Mouse (Mus musculus) left cerebral cortex, adult 8-10 months (tissue): ENCODE measurements around the gene Cntrl. TPM values are rescaled to one million over a fixed set of nuclear protein-coding genes. Genes with fewer than 3 reads are reported as not detected.

ENCODE experiments used
- DNase-seq, 2 experiments: peaks; one replicate each; pipeline ENCODE4 v3.0.0; 2022; ENCODE audit warnings: low spot score in 2 of 2
- total RNA-seq, 4 experiments: library from RNA; stranded (reverse); gene quantifications; 2 replicates each; pipeline ENCODE4 v1.2.4; 2022

The Cntrl gene
- total RNA-seq, 4 experiments from 2014 or later, result 8.6 to 11.0 (median 10.8) TPM

DNA sequence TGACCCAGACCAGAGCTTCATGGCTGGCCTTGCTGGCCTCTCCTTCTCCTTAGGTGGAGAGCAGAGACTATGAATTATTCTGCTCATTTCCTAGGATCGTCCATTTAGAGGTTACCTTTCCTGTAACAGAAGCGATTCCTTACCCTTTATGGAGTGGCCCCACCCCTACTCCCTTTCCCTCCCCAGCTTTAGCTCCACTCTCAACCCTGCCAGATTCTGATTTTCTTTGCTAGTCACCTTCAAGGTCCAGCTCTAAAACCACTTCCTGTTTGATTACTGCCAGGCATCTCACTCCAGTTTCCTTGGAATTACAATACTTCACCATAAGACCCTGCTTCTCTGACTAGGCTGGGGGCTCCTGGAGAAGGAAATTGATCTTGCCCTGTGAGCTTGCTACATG lies 107.4 kb downstream of the Cntrl start:
- DNase-seq, result no peak

DNA sequence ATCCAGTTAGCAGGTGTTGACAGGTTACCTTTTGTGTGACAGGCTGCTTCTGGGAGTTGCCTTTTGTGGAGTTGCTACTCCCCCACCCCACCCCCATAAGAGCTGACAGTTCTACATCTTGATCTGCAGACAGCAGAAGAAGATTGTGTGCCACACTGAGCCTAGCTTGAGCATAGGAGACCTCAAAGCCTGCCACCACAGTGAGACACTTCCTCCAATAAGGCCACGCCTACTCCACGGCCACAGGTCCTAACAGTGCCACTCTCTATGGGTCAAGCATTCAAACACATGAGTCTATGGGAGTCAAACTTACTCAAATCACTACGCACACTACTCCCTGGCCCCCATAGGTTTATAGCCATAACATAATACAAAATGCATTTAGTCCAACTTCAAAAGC lies 109.4 kb downstream of the Cntrl start:
- no peak for DNase-seq

GRCm38 (mm10) chr2:35222822-35223391 lies 113.6 kb downstream of the Cntrl start:
- DNase-seq, result no peak

GRCm38 (mm10) chr2:35224285-35224684 lies 115.0 kb downstream of the Cntrl start:
- no peak for DNase-seq

DNA sequence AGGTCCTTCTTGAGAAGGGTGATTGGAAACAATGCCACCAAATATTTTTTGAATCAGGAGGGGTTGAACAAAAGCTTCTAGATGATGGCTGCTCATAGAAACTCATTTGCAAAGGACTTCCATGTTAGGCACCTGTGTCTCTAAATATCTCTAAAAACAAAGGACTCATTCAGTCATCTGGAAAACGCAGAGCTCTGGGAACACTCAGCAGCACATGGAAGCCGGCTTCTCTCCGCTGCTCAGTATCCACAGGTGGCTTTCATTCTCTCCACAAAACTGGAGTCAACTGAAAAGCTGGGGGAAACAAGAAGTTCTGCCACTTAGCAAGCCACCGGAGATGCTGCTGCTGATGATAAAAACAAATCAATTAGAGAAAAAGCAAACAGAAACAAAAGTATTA lies 118.9 kb downstream of the Cntrl start:
- DNase-seq, result no peak

Other genes with a start within 250 kb of the Cntrl start
- gene Cutal, start 235.1 kb upstream of the Cntrl start, total RNA-seq, result under 1 TPM in 2 of 4 experiments, not detected in 2; 0.22 to 0.37 TPM
- gene Psmd5, start 234.5 kb upstream of the Cntrl start, total RNA-seq, result 10 to 100 TPM; 33.6 to 46.2 (median 38.1) TPM
- 1 to 10 TPM in 1 of 4 experiments, under 1 TPM in 3; 0.65 to 1.2 (median 0.79) TPM for gene Phf19, start 195.5 kb upstream of the Cntrl start, total RNA-seq
- gene Traf1, start 147.7 kb upstream of the Cntrl start, total RNA-seq, result 1 to 10 TPM; 1.3 to 1.9 (median 1.6) TPM
- under 1 TPM; 0.09 to 0.44 (median 0.27) TPM for gene Hc, start 48.1 kb upstream of the Cntrl start, total RNA-seq
- under 1 TPM in 3 of 4 experiments, not detected in 1; 0.42 to 0.60 (median 0.59) TPM for gene AI182371, start 7.9 kb upstream of the Cntrl start, total RNA-seq
- 100 to 1,000 TPM; 221 to 237 (median 224) TPM for gene Rab14, start 91.6 kb downstream of the Cntrl start, total RNA-seq
- 10 to 100 TPM; 49.8 to 64.6 (median 59.3) TPM for gene Gsn, start 146.9 kb downstream of the Cntrl start, total RNA-seq
- 10 to 100 TPM in 2 of 4 experiments, 1 to 10 TPM in 2; 9.5 to 12.0 (median 10.4) TPM for gene Stom, start 227.5 kb downstream of the Cntrl start, total RNA-seq